Mouse (Mus musculus): ENCODE data around the gene Cdk17. TPM values are rescaled to one million over a fixed set of nuclear protein-coding genes. Genes with fewer than 3 reads are reported as not detected.

The Cdk17 gene
- total and polyA plus RNA-seq, 2 experiments: 11.3 to 17.1 TPM

GRCm38 (mm10) chr10:93161511-93162275, 1.0 kb downstream of the Cdk17 start:
- peak overlapping the region; percentile 100 for H3K9ac ChIP-seq (ENCODE audit: low read depth, low read length)
- peaks cover 27% of the 10 kb centered on the region; the same call in 1 of the 2 replicates for H3K79me2 ChIP-seq (ENCODE audit: control insufficient read depth, insufficient read depth, low read length)
- H3K36me3 ChIP-seq (ENCODE audit: control insufficient read depth, insufficient read depth, low read length): no peaks in the 10 kb centered on the region
- peak; percentile 68 for DNase-seq (ENCODE audit: extremely low read depth, low read depth, low spot score)
- 1% methylated on average over 33 of the region's 33 CpGs for WGBS
- TF ChIP-seq POLR2A (IDR thresholded peaks at IDR 0.05; ENCODE audit: extremely low read depth, insufficient read depth, low read length) (no peak), CTCF (IDR thresholded peaks at IDR 0.05; ENCODE audit: low read depth, low read length) (no peak)
- H3K4me1 ChIP-seq (ENCODE audit: control insufficient read depth, insufficient read depth, low read length): peaks cover 24% of the 10 kb centered on the region
- H3K27ac ChIP-seq (replicated peaks; ENCODE audit: insufficient read depth, low read depth, low read length): peak overlapping the region; percentile 99
- H3K4me3 ChIP-seq (ENCODE audit: insufficient read depth, low read depth, low read length): peak overlapping the region; percentile 99
- H3K27me3 ChIP-seq (ENCODE audit: control insufficient read depth, insufficient read depth, low read length): no peaks in the 10 kb centered on the region

- H3K36me3 ChIP-seq (ENCODE audit: control insufficient read depth, insufficient read depth, low read length): no peaks in the 10 kb centered on the region
- TF ChIP-seq POLR2A (IDR thresholded peaks at IDR 0.05; ENCODE audit: extremely low read depth, insufficient read depth, low read length) (no peak), CTCF (IDR thresholded peaks at IDR 0.05; ENCODE audit: low read depth, low read length) (no peak)
- H3K9ac ChIP-seq (ENCODE audit: low read depth, low read length): peak overlapping the region; percentile 100
- no peaks in the 10 kb centered on the region for H3K27me3 ChIP-seq (ENCODE audit: control insufficient read depth, insufficient read depth, low read length)
- DNase-seq (ENCODE audit: extremely low read depth, low read depth, low spot score): peak; percentile 90
- peak overlapping the region; percentile 99 for H3K4me3 ChIP-seq (ENCODE audit: insufficient read depth, low read depth, low read length)
- H3K27ac ChIP-seq (replicated peaks; ENCODE audit: insufficient read depth, low read depth, low read length): peak overlapping the region; percentile 99
- peaks cover 28% of the 10 kb centered on the region; the same call in 1 of the 2 replicates for H3K79me2 ChIP-seq (ENCODE audit: control insufficient read depth, insufficient read depth, low read length)
- H3K4me1 ChIP-seq (ENCODE audit: control insufficient read depth, insufficient read depth, low read length): peaks cover 25% of the 10 kb centered on the region
- WGBS: 12% methylated on average over 11 of the region's 11 CpGs
Measured at GRCm38 (mm10) chr10:93162276-93162971, 1.7 kb downstream of the Cdk17 start.

- no peak overlapping the region for H3K4me3 ChIP-seq (ENCODE audit: insufficient read depth, low read depth, low read length)
- H3K27me3 ChIP-seq (ENCODE audit: control insufficient read depth, insufficient read depth, low read length): no peaks in the 10 kb centered on the region
- H3K36me3 ChIP-seq (ENCODE audit: control insufficient read depth, insufficient read depth, low read length): no peaks in the 10 kb centered on the region
- H3K27ac ChIP-seq (replicated peaks; ENCODE audit: insufficient read depth, low read depth, low read length): peak overlapping the region; percentile 65
- H3K4me1 ChIP-seq (ENCODE audit: control insufficient read depth, insufficient read depth, low read length): peaks cover 27% of the 10 kb centered on the region
- 63% methylated on average over 7 of the region's 7 CpGs for WGBS
- no peak overlapping the region for H3K9ac ChIP-seq (ENCODE audit: low read depth, low read length)
- H3K79me2 ChIP-seq (ENCODE audit: control insufficient read depth, insufficient read depth, low read length): peaks cover 31% of the 10 kb centered on the region
- DNase-seq (ENCODE audit: extremely low read depth, low read depth, low spot score): no peak
- no peak for TF ChIP-seq CTCF (IDR thresholded peaks at IDR 0.05; ENCODE audit: low read depth, low read length)
- TF ChIP-seq POLR2A (IDR thresholded peaks at IDR 0.05; ENCODE audit: extremely low read depth, insufficient read depth, low read length): no peak
Measured at GRCm38 (mm10) chr10:93162972-93163660, 2.4 kb downstream of the Cdk17 start.

- H3K36me3 ChIP-seq (ENCODE audit: control insufficient read depth, insufficient read depth, low read length): no peaks in the 10 kb centered on the region
- H3K27me3 ChIP-seq (ENCODE audit: control insufficient read depth, insufficient read depth, low read length): no peaks in the 10 kb centered on the region
- peaks cover 29% of the 10 kb centered on the region for H3K4me1 ChIP-seq (ENCODE audit: control insufficient read depth, insufficient read depth, low read length)
- H3K27ac ChIP-seq (replicated peaks; ENCODE audit: insufficient read depth, low read depth, low read length): no peak overlapping the region
- no peak overlapping the region for H3K9ac ChIP-seq (ENCODE audit: low read depth, low read length)
- no peak overlapping the region for H3K4me3 ChIP-seq (ENCODE audit: insufficient read depth, low read depth, low read length)
- 74% methylated on average over 6 of the region's 6 CpGs for WGBS
- no peak for DNase-seq (ENCODE audit: extremely low read depth, low read depth, low spot score)
- TF ChIP-seq CTCF (IDR thresholded peaks at IDR 0.05; ENCODE audit: low read depth, low read length) (no peak), POLR2A (IDR thresholded peaks at IDR 0.05; ENCODE audit: extremely low read depth, insufficient read depth, low read length) (no peak)
- peaks cover 33% of the 10 kb centered on the region for H3K79me2 ChIP-seq (ENCODE audit: control insufficient read depth, insufficient read depth, low read length)
Measured at GRCm38 (mm10) chr10:93163711-93164488, 3.2 kb downstream of the Cdk17 start.

All from liver, adult 2 months (tissue).